Mouse (Mus musculus): ENCODE measurements at regions not wholly inside any gene's neighbourhood (a gene's known extent, or its start where the extent isn't known, plus 50 kb on each side); places are given as distances from the start of the nearest gene placed in this dataset.

- TF ChIP-seq POLR2A (IDR thresholded peaks at IDR 0.05; ENCODE audit: borderline replicate concordance, low read depth, low read length) (no peak), CTCF (IDR thresholded peaks at IDR 0.05; ENCODE audit: low read depth, low read length) (no peak)
Measured at GRCm38 (mm10) chr3:148343633-148344361, 646.6 kb downstream of the Adgrl2 start.
